Mouse (Mus musculus) spleen, postnatal 4 days (tissue): ENCODE results near the gene Fsip1.

Experiments
- DNase-seq, 2 experiments: peaks; one replicate each; pipeline ENCODE4 v3.0.0; 2022; ENCODE audit warnings: low spot score in 2 of 2

Fsip1 gene

DNA sequence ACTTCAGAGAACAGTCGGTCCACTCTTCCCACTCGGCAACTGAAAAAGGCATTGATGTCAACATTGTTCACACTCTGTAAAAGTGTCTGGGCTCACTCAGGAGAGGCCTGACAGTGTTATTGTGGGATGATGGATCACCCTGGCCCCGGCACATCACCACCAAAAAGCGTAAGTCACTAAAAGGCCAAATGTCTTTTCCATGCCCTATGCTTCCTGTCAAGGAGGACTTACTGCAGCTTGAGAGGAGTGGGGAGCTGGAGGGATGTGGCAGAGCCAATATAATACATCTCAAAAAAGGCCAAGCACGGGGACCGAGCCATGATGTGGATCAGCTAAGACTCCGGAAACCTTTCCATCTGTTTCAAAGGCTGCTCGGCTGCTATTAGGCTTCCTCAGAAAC lies 2.2 kb downstream of the Fsip1 start:
- DNase-seq = no peak

DNA sequence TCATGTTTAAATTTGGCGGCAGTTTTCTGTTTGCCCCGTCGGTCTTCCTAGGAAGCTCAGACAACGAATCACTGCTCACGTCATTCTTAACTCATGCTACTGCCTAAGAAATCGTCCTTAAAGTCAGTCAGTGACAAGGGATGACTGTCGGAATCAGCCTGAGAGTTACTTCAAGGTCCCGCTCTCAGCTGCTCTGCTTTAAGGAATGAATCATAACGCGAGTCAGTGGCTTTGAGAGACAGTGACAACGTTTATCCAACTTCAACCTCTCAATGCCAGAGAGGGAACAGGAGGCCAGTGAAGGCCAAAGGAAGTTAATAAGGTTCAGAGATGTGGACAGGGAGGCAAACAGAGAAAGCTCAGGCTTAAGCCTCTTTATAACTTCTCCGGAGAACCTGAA lies 7.8 kb downstream of the Fsip1 start:
- no peak for DNase-seq

DNA sequence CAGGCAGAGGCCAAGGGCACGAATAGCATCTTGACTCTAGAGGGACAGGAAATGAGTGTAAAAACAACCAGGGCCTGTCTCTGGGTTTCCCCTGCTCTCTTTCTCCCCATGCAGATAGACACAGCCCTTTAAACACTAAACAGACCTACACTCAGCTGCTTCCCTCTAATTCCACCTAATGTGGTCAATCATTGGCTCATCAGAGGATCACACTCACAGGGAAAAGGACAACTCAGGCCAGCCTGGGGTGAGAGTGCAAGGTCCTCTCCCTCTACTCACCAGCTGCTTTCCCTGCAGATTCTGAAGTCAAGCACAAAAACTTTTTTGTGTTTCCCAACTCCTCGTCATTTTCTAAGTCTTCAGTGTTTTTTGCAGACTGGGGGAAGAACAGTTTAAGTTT lies 8.8 kb downstream of the Fsip1 start:
- no peak for DNase-seq

DNA sequence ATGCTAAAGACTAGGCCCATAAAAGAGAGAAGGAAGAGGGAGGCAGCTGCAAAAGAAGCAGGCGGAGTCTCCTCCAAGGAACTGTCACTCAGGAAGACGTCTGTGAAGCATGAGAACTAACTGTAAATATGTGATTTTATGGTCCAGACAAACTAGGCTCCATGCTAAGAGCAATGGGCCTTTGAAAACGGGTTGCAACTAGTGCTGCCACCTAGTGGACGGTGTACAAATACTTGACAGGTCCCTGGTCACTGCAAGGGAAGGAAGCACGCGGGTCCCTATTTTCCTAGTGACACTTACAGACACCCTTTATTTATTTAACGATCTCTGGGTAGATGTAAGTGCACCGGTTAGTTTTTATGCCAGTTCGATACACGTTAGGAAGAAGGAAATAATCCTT lies 10.9 kb downstream of the Fsip1 start:
- DNase-seq = peak; percentile 57 to 86

DNA sequence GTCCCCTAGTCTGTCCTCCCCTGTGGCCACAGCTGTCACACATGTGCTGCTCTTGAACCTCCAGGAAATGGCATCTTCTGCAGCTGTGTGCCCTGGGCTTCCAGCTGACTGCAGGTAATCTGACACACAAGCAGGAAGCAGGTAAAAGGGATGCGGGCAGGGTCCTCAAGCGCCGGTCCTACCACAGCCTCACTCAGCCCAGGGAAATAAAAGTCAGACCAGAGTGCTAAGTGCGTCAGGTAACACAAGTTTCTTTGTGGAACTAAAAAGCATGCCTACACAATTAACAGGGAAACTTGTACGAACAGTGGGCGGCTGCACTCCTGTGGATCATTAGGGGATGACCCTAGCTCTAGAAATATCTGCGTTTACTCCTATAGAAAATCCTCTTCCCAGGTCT lies 20.6 kb downstream of the Fsip1 start:
- no peak for DNase-seq

DNA sequence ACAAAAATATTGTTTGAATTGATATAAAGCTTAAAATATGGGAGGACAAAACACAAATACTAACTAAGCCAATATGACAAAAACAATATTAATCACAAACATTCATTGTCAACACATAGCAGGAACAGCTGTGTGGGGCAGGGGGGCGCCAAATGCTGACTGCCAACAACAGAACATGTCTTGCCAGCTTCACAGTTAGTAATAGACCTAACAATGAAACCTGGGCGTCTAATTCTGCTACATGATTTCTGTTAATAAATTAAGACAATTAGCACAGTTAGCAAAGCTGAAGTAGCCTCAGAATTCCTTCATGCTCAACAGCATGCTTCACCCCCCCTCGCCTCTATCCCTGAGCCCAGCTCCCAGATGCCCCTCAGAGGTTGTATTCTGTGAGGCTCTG lies 21.2 kb downstream of the Fsip1 start:
- DNase-seq = no peak

DNA sequence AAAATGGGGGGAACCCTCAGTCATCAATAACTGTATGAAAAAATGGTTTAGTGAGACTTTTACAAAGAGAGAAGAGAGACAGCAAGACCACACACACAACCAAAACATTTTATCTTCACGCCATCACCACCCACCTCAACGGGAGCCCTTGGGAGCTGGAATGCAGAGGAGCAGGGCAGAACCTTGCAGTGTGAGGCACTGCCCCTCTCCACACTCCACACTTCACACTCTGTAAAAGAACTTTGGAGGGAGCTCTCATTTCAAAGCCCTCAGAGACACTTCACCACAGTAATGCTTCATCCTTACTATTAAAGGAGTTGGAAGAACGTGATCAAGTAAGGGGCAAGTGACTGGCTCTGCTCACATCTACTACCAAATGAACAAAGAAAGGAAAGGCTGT lies 26.2 kb downstream of the Fsip1 start:
- no peak for DNase-seq

DNA sequence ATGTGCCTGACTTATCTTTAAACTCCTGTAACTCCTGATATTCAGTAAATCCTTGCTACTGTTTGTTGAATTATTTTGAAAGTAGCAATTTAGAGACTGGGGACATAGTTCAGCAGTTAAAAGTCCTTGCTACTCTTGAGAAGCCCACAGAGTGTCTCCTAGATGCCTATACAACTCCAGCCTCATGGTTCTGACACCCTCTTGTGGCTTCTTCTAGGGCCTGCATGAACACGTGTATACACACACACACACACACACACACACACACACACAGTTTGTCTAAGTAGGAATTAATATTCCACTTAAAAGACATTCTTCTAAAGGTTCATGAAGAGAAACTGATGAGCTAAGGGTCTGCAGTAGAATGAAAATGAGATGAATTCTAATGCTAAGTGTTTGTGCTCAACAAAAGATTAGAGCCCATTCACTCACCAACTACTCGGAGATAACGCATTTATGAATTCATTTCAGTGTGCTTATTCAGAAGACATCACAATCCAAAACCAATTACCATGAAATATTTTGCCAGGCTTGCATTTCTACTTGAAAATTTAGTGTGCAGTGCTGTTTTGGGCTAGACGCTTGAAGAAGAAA lies 28.2 kb downstream of the Fsip1 start:
- DNase-seq = no peak

DNA sequence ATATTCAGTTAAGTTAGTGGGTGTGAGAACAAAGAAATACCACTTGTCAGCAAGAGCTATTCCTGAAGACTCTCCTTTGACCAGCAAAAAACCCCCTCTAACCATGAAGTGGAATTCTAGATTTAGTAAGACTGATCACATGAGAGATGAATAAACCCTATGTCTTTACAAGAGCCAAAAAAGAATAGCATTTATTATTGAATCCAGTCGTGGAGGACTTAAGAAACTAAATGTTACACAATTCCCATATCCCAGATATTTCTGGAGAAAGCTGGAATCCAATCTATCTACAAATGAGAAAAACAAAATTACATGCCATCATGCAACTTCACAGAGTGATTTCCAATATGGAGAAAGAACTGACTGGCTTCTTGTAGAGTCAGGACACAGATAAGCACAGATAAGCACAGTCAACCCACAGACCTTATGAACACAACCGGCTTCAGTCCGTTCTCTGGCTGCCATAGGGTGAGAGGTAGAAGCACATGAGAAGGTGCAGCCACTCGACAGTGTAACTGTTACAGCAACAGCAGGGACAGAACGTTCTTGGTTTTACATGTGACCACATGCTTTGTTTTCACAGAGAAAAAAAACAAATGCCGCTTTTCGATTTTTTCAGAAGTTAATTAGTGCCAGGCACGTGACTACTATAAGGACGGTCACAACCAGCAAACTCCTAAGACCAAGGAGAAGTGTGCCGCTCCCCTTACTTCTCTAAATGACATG lies 31.3 kb downstream of the Fsip1 start:
- no peak for DNase-seq

DNA sequence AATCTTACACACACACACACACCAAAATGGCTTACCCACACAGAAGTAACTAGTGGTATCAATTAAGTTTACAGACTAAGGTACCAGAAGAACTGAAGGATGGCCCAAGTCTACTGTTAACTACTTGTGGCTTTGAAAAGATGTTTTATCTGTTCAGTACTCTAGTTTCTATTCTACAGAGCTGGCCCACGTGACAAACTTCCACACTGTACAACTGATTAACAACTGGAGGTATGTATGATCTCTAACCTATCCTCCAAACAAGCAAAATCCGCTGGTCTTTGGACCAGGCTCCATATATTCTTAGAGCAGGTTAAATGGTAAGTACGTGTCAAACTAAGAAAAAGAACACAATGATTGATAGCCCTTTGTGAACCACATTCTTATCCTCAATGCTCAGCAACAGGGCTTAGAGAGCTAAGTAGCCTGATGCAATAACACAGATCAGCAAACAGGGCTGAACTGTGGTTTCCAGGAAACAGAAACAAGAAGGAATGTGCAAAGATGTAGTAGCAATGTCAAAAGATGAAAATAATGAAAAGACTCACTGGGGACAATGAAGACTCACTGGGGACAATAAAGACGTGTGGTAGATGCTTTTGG lies 38.7 kb downstream of the Fsip1 start:
- no peak for DNase-seq

DNA sequence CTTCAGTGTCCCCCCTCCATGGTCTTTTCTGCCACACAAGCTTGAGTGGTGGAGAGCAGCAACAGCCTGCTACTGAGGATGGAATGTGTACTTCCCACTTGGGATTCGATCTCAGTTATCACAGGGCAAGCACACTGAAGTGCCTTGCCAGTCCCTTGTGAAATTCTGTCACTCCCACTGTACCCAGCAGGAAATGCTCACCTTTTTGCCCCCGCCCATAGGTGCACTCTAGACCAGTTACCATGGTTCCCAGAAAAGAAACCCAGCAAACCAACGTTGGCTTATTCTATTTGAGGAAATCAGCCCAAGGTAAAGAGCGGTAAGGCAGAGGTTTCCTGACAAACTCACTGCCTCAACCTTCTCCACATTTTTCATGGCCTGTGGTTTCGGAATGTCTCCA lies 47.1 kb downstream of the Fsip1 start:
- no peak for DNase-seq

DNA sequence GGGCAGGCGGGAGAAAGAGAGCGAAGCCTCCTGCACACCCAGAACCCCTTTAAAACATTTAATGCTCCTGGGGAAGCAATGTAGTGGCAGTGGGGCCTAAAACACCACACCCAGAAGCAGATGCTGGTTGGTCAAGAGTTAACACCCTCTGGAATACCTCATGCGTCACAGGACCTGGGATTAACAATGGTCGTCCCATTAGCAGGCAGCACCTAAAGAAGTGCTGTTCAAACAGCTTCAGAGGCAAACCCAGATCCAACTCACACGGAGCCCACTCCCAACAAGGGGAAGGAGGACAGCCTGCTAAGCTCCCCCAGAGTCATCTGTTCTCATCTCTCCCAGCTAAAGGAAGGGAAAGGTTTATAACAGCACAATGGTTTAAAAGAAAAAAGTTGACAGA lies 48.1 kb downstream of the Fsip1 start:
- no peak for DNase-seq

DNA sequence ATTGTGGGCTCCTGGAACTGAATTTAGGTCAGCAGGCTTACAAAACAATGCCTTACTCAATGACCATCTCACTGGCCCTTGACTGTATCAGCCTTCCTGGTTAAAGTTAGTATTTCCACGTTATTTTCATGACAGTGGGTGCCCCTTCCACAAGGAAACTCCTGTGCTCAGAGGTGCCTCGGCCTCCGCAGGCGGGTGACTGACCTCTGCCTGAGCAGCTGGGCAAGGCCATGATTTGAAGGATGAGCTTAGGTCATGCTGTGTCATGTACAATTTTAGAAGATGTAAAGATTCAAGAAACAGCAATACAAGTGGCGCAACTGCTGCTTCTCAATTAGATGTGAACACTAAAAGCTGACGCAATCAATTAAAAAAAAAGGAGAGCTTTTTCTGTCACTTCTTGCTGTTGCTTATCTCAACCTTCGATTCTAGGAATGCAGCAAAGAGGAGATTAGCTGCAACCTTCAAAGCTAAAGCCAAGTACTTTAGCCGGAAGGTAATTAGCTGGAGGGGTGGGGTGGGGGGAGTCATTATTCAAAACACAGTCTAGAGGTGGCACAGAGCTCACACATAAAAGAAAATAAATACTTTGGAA lies 50.7 kb downstream of the Fsip1 start:
- no peak for DNase-seq

DNA sequence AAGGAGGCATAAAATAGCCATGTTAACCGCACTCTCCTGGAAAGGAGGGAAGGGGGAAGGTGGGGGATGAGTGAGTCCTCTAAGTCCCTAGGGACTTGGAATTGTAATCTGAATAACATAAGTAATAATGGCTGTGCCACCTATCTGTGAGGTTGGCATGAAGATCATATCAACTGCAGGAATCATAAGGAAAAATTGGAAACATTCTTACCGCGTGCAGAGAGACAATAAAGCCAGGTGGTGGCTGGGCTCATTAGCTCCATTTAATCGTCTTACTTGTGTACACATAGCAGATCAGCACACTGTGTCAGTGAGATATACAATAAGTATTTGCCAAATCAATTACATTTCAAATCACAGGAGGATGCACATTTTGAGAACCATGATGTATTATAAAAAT lies 52.1 kb downstream of the Fsip1 start:
- no peak for DNase-seq

DNA sequence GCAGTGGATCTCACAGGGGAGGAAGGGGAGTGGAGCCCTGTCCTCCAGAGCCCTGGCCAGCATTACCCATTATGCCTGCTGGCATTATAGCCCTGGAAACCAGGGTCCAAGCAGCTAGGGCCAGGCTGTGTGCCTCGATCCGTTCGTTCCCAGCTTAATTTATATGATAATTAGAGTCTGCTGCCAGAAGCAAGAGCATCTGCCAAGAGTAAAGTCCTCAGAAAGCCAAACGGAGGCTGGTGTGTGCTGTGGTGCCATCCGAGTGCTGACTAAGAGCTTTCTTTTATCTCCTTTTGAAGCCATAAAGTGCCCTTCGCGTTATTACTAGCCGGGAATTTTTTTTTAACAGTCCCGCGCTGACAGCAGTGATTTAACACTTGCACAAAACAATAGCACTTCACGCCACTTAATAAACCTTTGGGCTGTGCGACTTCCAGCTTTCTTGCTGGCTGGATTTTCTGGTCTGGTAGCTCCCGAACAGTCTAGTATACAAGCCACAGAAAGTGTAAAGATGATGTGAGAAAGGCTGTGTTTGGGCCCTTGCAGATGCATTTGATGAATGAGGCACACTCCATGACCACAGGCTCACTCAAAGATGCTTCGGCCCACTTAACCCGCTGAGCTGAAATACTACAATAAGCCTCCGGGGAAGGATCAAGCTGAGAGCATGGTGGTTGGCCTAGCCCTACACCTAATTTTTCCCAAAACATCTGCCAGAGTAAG lies 52.9 kb downstream of the Fsip1 start:
- no peak for DNase-seq

DNA sequence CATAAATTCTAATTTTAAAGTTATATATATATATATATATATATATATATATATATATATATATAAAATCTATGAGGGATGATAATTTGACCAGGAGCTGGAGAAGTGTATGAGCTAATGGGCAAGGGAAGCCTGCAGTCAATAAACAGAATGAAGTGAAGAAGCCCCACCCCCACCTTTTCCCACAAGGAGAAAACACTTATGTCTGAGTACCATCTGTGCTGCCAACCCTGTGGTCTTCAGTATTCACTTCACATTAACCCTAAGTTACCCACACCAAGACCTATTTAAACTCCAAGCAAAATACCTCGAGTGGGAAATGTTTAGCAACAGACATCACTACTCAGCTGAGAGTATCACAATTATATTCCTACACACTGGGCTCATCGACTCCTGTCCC lies 53.8 kb downstream of the Fsip1 start:
- no peak for DNase-seq

DNA sequence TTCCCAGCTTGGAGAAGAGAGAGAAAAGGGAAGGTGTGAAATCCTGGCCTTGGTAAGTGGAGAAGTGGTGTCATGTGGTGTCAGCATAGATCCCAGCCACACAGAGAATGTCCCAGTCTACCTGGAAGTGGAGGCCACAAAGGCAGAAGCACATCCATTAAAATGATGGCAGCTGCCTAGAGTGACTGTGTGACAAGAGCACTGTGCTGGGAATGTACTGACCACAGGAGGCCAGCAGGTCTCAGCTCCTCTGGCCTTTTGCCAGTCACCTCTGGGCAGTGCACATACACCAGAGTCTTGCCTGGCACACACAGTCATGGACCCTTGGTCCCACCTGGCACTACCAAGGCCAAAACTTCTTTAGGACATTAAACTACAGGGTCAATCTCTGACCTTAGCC lies 54.8 kb downstream of the Fsip1 start:
- DNase-seq = no peak

DNA sequence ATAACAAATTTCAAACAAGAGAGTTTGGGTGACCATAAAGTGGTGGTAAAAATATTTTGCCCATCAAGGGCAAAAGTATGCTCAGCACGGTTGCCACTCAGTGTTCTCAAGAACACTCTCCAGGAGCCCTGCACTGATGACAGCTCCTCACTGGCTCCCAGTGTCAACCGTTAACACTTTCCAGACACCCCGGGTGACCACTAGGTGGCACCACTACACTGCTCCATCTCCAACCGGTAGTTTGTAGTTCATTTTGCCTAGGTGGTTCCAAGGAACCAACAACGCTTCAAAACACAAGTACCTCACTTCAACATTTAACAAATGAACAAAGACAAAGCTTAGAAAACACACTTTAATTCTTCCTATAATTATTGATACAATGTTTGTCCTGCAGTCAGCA lies 56.9 kb downstream of the Fsip1 start:
- DNase-seq = peak; percentile 61 to 85

DNA sequence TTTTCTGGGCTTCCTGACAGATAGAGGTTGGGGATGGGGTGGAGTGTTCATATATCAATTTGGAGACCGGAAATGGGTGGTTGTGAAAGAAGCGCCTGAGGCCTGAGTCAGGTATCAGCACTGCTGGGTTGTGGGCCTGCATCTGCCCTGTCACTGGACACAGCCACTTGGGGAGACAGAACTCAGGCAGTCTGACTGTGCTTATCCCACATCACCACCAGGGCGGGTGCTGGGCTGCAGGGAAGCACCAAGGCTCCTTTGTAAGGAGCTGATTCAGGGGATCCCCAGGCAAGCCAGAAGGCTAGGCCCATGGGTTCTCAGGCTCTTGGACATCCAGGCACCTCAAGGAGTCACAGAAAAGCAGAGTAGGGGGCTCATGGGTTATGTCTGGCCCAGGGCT lies 59.8 kb downstream of the Fsip1 start:
- no peak for DNase-seq

DNA sequence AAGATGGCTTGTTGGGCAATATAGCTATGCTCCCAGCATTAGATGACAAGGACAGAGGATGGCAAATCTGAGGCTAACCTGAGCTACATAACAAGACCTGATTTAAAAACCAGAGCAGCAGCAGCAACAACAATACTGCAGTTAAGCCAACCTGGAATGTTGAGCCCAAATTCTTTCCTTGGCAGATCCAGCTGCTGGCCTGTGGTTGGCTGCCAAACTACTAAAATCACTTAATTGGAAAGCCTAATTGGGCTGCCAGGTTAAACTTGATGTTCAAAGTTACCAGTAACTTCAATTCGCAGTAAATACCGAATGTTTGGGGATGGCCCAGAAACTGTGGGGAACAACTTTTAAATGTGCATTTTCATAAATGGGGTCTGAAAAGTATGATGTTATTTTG lies 74.6 kb downstream of the Fsip1 start:
- DNase-seq = no peak

DNA sequence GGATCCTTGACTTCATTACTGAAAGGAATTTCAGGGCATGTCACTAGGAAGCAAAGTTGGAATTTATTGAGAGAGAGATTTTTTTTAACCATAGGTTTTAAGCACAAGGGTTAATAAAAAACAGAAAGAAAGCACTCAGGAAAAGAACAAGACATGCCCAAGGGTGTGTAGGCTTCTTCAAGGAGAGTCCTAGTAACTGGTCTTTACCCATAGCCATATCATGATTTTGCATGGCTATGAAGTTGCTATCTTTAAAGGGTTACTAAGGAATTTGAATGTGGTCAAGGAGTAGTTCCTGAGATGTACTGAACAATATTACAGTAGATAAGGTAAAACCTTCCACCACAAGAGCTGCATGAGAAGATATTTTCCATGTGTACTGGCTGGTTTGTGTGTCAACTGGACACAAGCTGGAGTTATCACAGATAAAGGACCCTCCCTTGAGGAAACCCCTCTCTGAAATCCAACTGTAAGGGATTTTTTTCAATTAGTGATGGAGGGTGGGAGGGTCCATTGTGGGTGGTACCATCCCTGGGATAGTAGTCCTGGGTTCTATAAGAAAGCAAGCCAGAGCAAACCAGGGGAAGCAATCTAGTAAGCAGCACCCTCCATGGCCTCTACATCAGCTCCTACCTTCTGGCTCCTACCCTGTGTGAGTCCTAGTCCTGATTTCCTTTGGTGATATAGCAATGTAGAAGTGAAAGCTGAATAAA lies 76.7 kb downstream of the Fsip1 start:
- no peak for DNase-seq

DNA sequence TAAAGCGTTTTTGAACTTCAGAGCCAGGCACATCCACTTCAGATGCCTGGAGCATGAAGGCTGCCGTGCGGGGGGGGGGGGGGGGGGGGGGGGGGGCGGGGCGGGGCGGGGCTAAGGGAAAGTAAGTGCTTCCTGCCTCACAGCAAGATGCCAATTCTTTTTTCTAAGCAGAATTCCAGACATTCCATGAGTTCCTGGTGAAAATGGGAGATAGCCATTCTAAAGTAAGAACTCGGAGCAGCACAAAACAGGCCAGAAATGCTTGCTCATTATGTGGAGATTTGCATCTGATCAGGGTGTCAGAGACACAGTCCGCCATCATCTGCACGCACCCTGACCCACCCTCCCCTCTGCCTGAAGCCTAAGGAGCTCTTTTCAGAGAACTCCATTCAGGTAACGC lies 77.3 kb downstream of the Fsip1 start:
- no peak for DNase-seq
